In the genomic region with DNA sequence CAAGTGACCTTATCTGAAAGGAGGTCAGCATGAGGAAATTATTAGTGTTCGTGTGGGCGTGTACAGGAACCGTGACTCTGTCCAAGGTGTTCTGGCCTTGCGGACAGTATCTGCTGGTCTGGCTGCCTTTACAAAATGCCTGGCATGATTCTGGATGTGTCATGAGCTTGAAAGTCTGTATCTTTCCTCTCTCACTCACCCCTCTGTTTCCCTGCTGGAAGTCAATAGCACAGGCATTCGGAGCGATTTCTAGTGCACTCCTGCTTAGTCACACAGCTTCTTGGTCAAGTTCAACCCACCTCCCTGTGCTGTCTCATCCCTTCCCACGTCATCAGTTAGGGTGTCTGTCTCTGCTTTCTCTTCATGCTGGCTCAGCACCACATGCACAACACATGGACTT, we compare ENCODE assay signal across 19 mouse cellular contexts. TPM values are rescaled to one million over a fixed set of nuclear protein-coding genes. Genes with fewer than 3 reads are reported as not detected.
A peak's percentile ranks its signal among the peaks of the same experiment; 100 is the strongest.
DNase-seq lines count a peak whose midpoint lies in the region; ATAC-seq lines count a peak whose summit lies in the region.
"Had no signal": no experiment of that assay in that cellular context is flagged by ENCODE, and none has a peak within 500 bp of the region (broad histone marks: within the 10 kb centered on the region; RNA-seq: fewer than 3 reads in every experiment).

No protein-coding gene starts in this region.

- H3K36me3 ChIP-seq in forebrain, embryonic 12.5 days (replicated peaks), result no peaks in the 10 kb centered on the region
- no peaks in the 10 kb centered on the region for H3K36me3 ChIP-seq in liver, embryonic 12.5 days
- H3K36me3 ChIP-seq: embryonic facial prominence, embryonic 13.5 days; heart, embryonic 15.5 days; midbrain, embryonic 12.5 days had no signal

- no peaks in the 10 kb centered on the region for H3K9me3 ChIP-seq in forebrain, embryonic 12.5 days
- no peaks in the 10 kb centered on the region for H3K9me3 ChIP-seq in liver, embryonic 12.5 days (replicated peaks)
- H3K9me3 ChIP-seq: embryonic facial prominence, embryonic 13.5 days; heart, embryonic 15.5 days; midbrain, embryonic 12.5 days had no signal

- H3K27me3 ChIP-seq in forebrain, embryonic 12.5 days, result no peaks in the 10 kb centered on the region
- no peaks in the 10 kb centered on the region for H3K27me3 ChIP-seq in liver, embryonic 12.5 days (replicated peaks)
- H3K27me3 ChIP-seq: embryonic facial prominence, embryonic 13.5 days; heart, embryonic 15.5 days; midbrain, embryonic 12.5 days had no signal

- WGBS in forebrain, embryonic 12.5 days, result 92% methylated on average over 7 of the region's 7 CpGs
- 66% methylated on average over 7 of the region's 7 CpGs for WGBS in liver, embryonic 12.5 days (ENCODE audit: insufficient replicate concordance)

- H3K27ac ChIP-seq in forebrain, embryonic 12.5 days, result no peak overlapping the region
- H3K27ac ChIP-seq in liver, embryonic 12.5 days, result no peak overlapping the region
- H3K27ac ChIP-seq: embryonic facial prominence, embryonic 13.5 days; heart, embryonic 15.5 days; hindbrain, embryonic 14.5 days; layer of hippocampus, adult 2 months; midbrain, embryonic 12.5 days had no signal

- no peak overlapping the region for H3K4me3 ChIP-seq in forebrain, embryonic 12.5 days (replicated peaks)
- H3K4me3 ChIP-seq in liver, embryonic 12.5 days, result no peak overlapping the region
- H3K4me3 ChIP-seq: embryonic facial prominence, embryonic 13.5 days; heart, embryonic 15.5 days; layer of hippocampus, adult 2 months; midbrain, embryonic 12.5 days had no signal

- no peak overlapping the region for H3K9ac ChIP-seq in forebrain, embryonic 12.5 days
- H3K9ac ChIP-seq in liver, embryonic 12.5 days, result no peak overlapping the region
- H3K9ac ChIP-seq: embryonic facial prominence, embryonic 13.5 days; heart, embryonic 15.5 days; hindbrain, embryonic 14.5 days; midbrain, embryonic 12.5 days had no signal

- intact Hi-C loops in heart, postnatal 14 days (cut with DNase I), result no loop called here
- intact Hi-C loops in gastrocnemius, postnatal 14 days (cut with DNase I; ENCODE audit: low total_unique reads), result no loop called here

- no peaks in the 10 kb centered on the region for H3K4me1 ChIP-seq in forebrain, embryonic 12.5 days
- no peaks in the 10 kb centered on the region for H3K4me1 ChIP-seq in liver, embryonic 12.5 days
- H3K4me1 ChIP-seq: embryonic facial prominence, embryonic 13.5 days; midbrain, embryonic 12.5 days had no signal

- no peak for ATAC-seq in forebrain, embryonic 12.5 days (ENCODE audit: low FRiP score)
- ATAC-seq in liver, embryonic 12.5 days, result no peak

- peak; percentile 61 for DNase-seq in adrenal gland, adult 2 months
- DNase-seq in adrenal gland, adult 18-20 months (ENCODE audit: low spot score in 2 of 2), result no peak
- peak; percentile 16 to 33 for DNase-seq in heart, postnatal 14 days
- no peak for DNase-seq in heart, adult 8-10 months (ENCODE audit: low spot score)
- DNase-seq in NIH3T3 (ENCODE audit: low read depth), result peak; percentile 82
- DNase-seq in gastrocnemius, postnatal 14 days, result peak; percentile 17
- DNase-seq: cerebellum, adult 2 months; kidney, adult 11 months; kidney, postnatal 10 days; liver; lung, postnatal 4 days; right cerebral cortex, postnatal 4 days had no signal

- no peak overlapping the region for H3K4me2 ChIP-seq in forebrain, embryonic 12.5 days
- H3K4me2 ChIP-seq in liver, embryonic 12.5 days, result no peak overlapping the region
- H3K4me2 ChIP-seq: embryonic facial prominence, embryonic 13.5 days; heart, embryonic 15.5 days; hindbrain, embryonic 14.5 days; midbrain, embryonic 12.5 days had no signal

RNA-seq across cellular contexts. Expression of a gene that starts 24.1 kb away (rescaled TPM):
- 10 to 100 TPM in 1 of 2 experiments, 1 to 10 TPM in 1; 5.3 to 10.1 TPM for total RNA-seq in adrenal gland, adult 2 months (2021)
- 4.8 and 5.6 TPM in 2 replicates for polyA plus RNA-seq in adrenal gland, adult 2 months (2012; rRNA removed)
- total RNA-seq in adrenal gland, adult 18-20 months (2021), result 10 to 100 TPM in 1 of 2 experiments, 1 to 10 TPM in 1; 9.1 to 11.0 TPM
- total RNA-seq in heart, postnatal 14 days (2021), result 10 to 100 TPM; 34.2 to 38.5 TPM
- total RNA-seq in heart, adult 8-10 months (2022), result 10 to 100 TPM; 12.4 to 23.7 (median 18.0) TPM
- 1 to 10 TPM; 5.7 to 6.1 TPM for total RNA-seq in gastrocnemius, postnatal 14 days (2021)
- polyA plus RNA-seq in forebrain, embryonic 12.5 days (2016; fragmentation: Nextera tagmentation; extraction: Ambion mirVana), result 0.81 and 1.4 TPM in 2 replicates
- polyA plus RNA-seq in liver, embryonic 12.5 days (2016; fragmentation: Nextera tagmentation; extraction: Ambion mirVana), result 1.4 and 1.5 TPM in 2 replicates

Comparison
In these comparisons a context has a peak if more than half of its experiments do, and no peak if none do; other contexts are left out.
1. DNase-seq: peak in adrenal gland, adult 2 months (single experiment), heart, postnatal 14 days (2 of 2), NIH3T3 (single experiment) and gastrocnemius, postnatal 14 days (single experiment); none in adrenal gland, adult 18-20 months (0 of 2) and heart, adult 8-10 months (single experiment).